Mouse (Mus musculus): ENCODE measurements at regions not wholly inside any gene's neighbourhood (a gene's known extent, or its start where the extent isn't known, plus 50 kb on each side); places are given as distances from the start of the nearest gene placed in this dataset.

DNA sequence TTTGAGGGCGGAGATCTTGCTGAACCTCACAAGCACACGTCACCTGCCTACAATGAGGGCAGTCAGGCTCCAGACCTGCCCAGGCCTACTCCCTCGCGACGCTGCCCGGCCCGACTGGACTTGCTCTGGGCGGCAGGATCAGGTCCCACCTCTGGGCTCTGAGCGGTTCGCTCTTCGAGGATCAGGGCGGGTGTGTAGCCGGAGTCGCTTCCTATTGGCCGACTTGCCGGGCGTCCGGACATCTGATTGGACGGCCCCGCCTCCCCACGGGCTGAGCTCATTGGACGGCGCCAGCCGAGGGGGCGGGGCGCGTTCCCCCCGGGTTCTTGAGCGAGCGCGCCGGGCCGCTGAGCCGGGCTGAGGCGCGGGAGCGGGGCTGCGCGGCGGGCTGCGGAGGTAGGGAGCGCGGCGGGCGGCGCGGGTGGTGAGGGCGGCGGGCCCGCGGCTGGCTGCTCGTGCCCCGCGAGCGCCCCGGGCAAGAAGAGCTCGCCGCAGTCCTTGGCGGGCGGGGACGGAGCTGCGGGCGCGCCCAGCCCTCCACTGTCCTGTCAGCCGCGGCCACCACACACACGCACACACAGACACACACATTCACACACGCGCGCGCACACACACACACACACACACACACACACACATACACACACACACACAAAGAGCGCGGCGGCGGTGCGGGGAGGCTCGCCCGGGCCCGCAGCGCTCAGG lies 141.5 kb downstream of the Ogfrl1 start:
- ATAC-seq (replicated peaks; ENCODE audit: insufficient number of reproducible peaks, low FRiP score, low TSS enrichment, low read depth), result peak; percentile 99

DNA sequence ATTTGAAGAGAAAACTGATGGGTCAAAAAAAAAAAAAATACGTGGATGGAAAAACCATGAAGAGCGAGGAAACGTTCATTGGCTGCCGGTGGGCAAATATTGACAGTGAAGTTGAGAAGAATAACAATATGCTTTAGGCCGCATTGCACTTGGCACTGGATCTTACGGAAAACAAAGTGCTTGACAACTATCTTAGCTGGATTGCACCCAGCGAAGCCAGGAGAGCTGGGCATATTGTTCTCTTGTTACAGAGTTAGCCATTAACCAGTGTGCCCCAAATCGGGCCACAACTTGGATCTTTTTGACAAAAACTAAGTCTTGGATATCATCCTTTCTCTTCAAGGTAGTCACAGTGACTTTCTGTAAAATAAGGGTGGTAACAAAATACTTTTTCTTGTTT lies 143.3 kb downstream of the Ogfrl1 start:
- no peak overlapping the region for H3K4me2 ChIP-seq (ENCODE audit: low read depth, low read length)
- no peak for ATAC-seq (replicated peaks; ENCODE audit: insufficient number of reproducible peaks, low FRiP score, low TSS enrichment, low read depth)
- no peak for DNase-seq (ENCODE audit: low spot score)
- H3K9me3 ChIP-seq (replicated peaks; ENCODE audit: control insufficient read depth, low read length), result no peaks in the 10 kb centered on the region
- no peaks in the 10 kb centered on the region for H3K4me1 ChIP-seq (ENCODE audit: control insufficient read depth, insufficient read depth, low read length)
- no peaks in the 10 kb centered on the region for H3K36me3 ChIP-seq (replicated peaks; ENCODE audit: control insufficient read depth, insufficient read depth, low read depth, low read length)
- no peak overlapping the region for H3K4me3 ChIP-seq (ENCODE audit: low read depth, low read length)
- H3K27ac ChIP-seq (replicated peaks; ENCODE audit: low read depth, low read length), result no peak overlapping the region
- no peaks in the 10 kb centered on the region for H3K27me3 ChIP-seq (ENCODE audit: control insufficient read depth, insufficient read depth, low read length)
- WGBS, result 86% methylated on average over 8 of the region's 8 CpGs
- no peak overlapping the region for H3K9ac ChIP-seq (replicated peaks; ENCODE audit: low read length)

More for the DNA sequence above, 141.5 kb downstream of the Ogfrl1 start:
- peak; percentile 96 for DNase-seq (ENCODE audit: low spot score)
- H3K4me2 ChIP-seq (ENCODE audit: low read depth, low read length), result peak overlapping the region; percentile 63
- H3K27me3 ChIP-seq (ENCODE audit: control insufficient read depth, insufficient read depth, low read length), result no peaks in the 10 kb centered on the region
- no peaks in the 10 kb centered on the region for H3K9me3 ChIP-seq (replicated peaks; ENCODE audit: control insufficient read depth, low read length)
- whole genome bisulfite sequencing, result under 1% methylated on average over 53 of the region's 80 CpGs
- H3K27ac ChIP-seq (replicated peaks; ENCODE audit: low read depth, low read length), result peak overlapping the region; percentile 63; the same call in 1 of the 2 replicates
- H3K4me1 ChIP-seq (ENCODE audit: control insufficient read depth, insufficient read depth, low read length), result no peaks in the 10 kb centered on the region
- H3K9ac ChIP-seq (replicated peaks; ENCODE audit: low read length), result peak overlapping the region; percentile 80
- H3K4me3 ChIP-seq (ENCODE audit: low read depth, low read length), result peak overlapping the region; percentile 71
- no peaks in the 10 kb centered on the region for H3K36me3 ChIP-seq (replicated peaks; ENCODE audit: control insufficient read depth, insufficient read depth, low read depth, low read length)

GRCm38 (mm10) chr1:23231522-23231921 lies 129.5 kb upstream of the 4933415F23Rik start:
- no peaks in the 10 kb centered on the region for H3K9me3 ChIP-seq (replicated peaks; ENCODE audit: control insufficient read depth, low read length)
- H3K27me3 ChIP-seq (ENCODE audit: control insufficient read depth, insufficient read depth, low read length), result no peaks in the 10 kb centered on the region
- DNase-seq (ENCODE audit: low spot score) (no peak), ATAC-seq (replicated peaks; ENCODE audit: insufficient number of reproducible peaks, low FRiP score, low TSS enrichment, low read depth) (no peak)
- no peak overlapping the region for H3K4me2 ChIP-seq (ENCODE audit: low read depth, low read length)
- H3K36me3 ChIP-seq (replicated peaks; ENCODE audit: control insufficient read depth, insufficient read depth, low read depth, low read length), result no peaks in the 10 kb centered on the region
- no peaks in the 10 kb centered on the region for H3K4me1 ChIP-seq (ENCODE audit: control insufficient read depth, insufficient read depth, low read length)
- no peak overlapping the region for H3K9ac ChIP-seq (replicated peaks; ENCODE audit: low read length)
- no peak overlapping the region for H3K27ac ChIP-seq (replicated peaks; ENCODE audit: low read depth, low read length)
- 58% methylated on average over 1 of the region's 1 CpGs for whole genome bisulfite sequencing
- H3K4me3 ChIP-seq (ENCODE audit: low read depth, low read length), result no peak overlapping the region

- no peak overlapping the region for H3K27ac ChIP-seq (replicated peaks; ENCODE audit: low read depth, low read length)
- no peak for DNase-seq (ENCODE audit: low spot score)
- no peak for ATAC-seq (replicated peaks; ENCODE audit: insufficient number of reproducible peaks, low FRiP score, low TSS enrichment, low read depth)
- WGBS, result 85% methylated on average over 6 of the region's 6 CpGs
- H3K36me3 ChIP-seq (replicated peaks; ENCODE audit: control insufficient read depth, insufficient read depth, low read depth, low read length), result no peaks in the 10 kb centered on the region
- no peaks in the 10 kb centered on the region for H3K27me3 ChIP-seq (ENCODE audit: control insufficient read depth, insufficient read depth, low read length)
- H3K4me2 ChIP-seq (ENCODE audit: low read depth, low read length), result no peak overlapping the region
- H3K4me1 ChIP-seq (ENCODE audit: control insufficient read depth, insufficient read depth, low read length), result no peaks in the 10 kb centered on the region
- H3K9ac ChIP-seq (replicated peaks; ENCODE audit: low read length), result no peak overlapping the region
- H3K4me3 ChIP-seq (ENCODE audit: low read depth, low read length), result no peak overlapping the region
- no peaks in the 10 kb centered on the region for H3K9me3 ChIP-seq (replicated peaks; ENCODE audit: control insufficient read depth, low read length)
These were observed 126.4 kb upstream of the 4933415F23Rik start for GRCm38 (mm10) chr1:23228478-23228877.

GRCm38 (mm10) chr1:23214462-23215158 lies 112.6 kb upstream of the 4933415F23Rik start:
- ATAC-seq (replicated peaks; ENCODE audit: insufficient number of reproducible peaks, low FRiP score, low TSS enrichment, low read depth), result no peak

GRCm38 (mm10) chr1:23207843-23208242 lies 105.8 kb upstream of the 4933415F23Rik start:
- no peak for DNase-seq (ENCODE audit: low spot score)
- Histone ChIP-seq H3K4me2 (ENCODE audit: low read depth, low read length) (no peak overlapping the region), H3K27ac (replicated peaks; ENCODE audit: low read depth, low read length) (no peak overlapping the region), H3K27me3 (ENCODE audit: control insufficient read depth, insufficient read depth, low read length) (no peaks in the 10 kb centered on the region), H3K4me1 (ENCODE audit: control insufficient read depth, insufficient read depth, low read length) (no peaks in the 10 kb centered on the region), H3K9me3 (replicated peaks; ENCODE audit: control insufficient read depth, low read length) (no peaks in the 10 kb centered on the region), H3K9ac (replicated peaks; ENCODE audit: low read length) (no peak overlapping the region), H3K4me3 (ENCODE audit: low read depth, low read length) (no peak overlapping the region), H3K36me3 (replicated peaks; ENCODE audit: control insufficient read depth, insufficient read depth, low read depth, low read length) (no peaks in the 10 kb centered on the region)
- 89% methylated on average over 1 of the region's 1 CpGs for WGBS
- no peak for ATAC-seq (replicated peaks; ENCODE audit: insufficient number of reproducible peaks, low FRiP score, low TSS enrichment, low read depth)

More at GRCm38 (mm10) chr1:23214462-23215158, 112.6 kb upstream of the 4933415F23Rik start:
- Histone ChIP-seq H3K9ac (replicated peaks; ENCODE audit: low read length) (no peak overlapping the region), H3K4me1 (ENCODE audit: control insufficient read depth, insufficient read depth, low read length) (no peaks in the 10 kb centered on the region), H3K36me3 (replicated peaks; ENCODE audit: control insufficient read depth, insufficient read depth, low read depth, low read length) (no peaks in the 10 kb centered on the region), H3K27ac (replicated peaks; ENCODE audit: low read depth, low read length) (no peak overlapping the region), H3K27me3 (ENCODE audit: control insufficient read depth, insufficient read depth, low read length) (no peaks in the 10 kb centered on the region), H3K4me2 (ENCODE audit: low read depth, low read length) (no peak overlapping the region), H3K9me3 (replicated peaks; ENCODE audit: control insufficient read depth, low read length) (no peaks in the 10 kb centered on the region), H3K4me3 (ENCODE audit: low read depth, low read length) (no peak overlapping the region)
- no peak for DNase-seq (ENCODE audit: low spot score)
- WGBS, result 81% methylated on average over 12 of the region's 13 CpGs

DNA sequence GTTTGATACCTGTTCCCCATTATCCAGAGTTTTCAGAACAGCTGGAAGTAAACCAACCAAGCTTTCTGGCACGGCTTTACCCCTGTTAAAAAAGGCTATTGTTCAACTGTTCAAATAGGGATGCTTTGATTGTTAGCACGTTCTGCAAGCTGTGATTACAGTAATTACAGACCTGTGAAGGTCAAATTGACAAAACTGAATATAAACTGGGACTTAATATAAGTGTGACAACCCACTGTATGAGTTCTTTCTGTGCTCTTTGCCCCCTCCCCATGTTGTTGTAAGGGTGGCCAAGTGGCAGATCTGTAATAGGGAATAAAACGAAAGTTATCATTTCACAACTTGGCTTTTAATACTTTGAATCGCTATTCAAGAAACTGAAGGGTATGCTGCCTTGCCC lies 105.0 kb upstream of the 4933415F23Rik start:
- H3K9me3 ChIP-seq (replicated peaks; ENCODE audit: control insufficient read depth, low read length), result no peaks in the 10 kb centered on the region
- DNase-seq (ENCODE audit: low spot score) (no peak), ATAC-seq (replicated peaks; ENCODE audit: insufficient number of reproducible peaks, low FRiP score, low TSS enrichment, low read depth) (no peak)
- no peak overlapping the region for H3K4me2 ChIP-seq (ENCODE audit: low read depth, low read length)
- no peaks in the 10 kb centered on the region for H3K27me3 ChIP-seq (ENCODE audit: control insufficient read depth, insufficient read depth, low read length)
- 69% methylated on average over 4 of the region's 4 CpGs for WGBS
- H3K4me1 ChIP-seq (ENCODE audit: control insufficient read depth, insufficient read depth, low read length), result no peaks in the 10 kb centered on the region
- H3K27ac ChIP-seq (replicated peaks; ENCODE audit: low read depth, low read length), result no peak overlapping the region
- no peak overlapping the region for H3K4me3 ChIP-seq (ENCODE audit: low read depth, low read length)
- H3K36me3 ChIP-seq (replicated peaks; ENCODE audit: control insufficient read depth, insufficient read depth, low read depth, low read length), result no peaks in the 10 kb centered on the region
- H3K9ac ChIP-seq (replicated peaks; ENCODE audit: low read length), result no peak overlapping the region
